Mouse (Mus musculus) ES-Bruce4 (cell line): ENCODE data around the gene Ankrd42. TPM values are rescaled to one million over a fixed set of nuclear protein-coding genes. Genes with fewer than 3 reads are reported as not detected.

ENCODE experiments used
- H3K27ac ChIP-seq: 2 replicates; pipeline ENCODE4 v1.5.1; 2012; ENCODE audit warnings: low read length, inconsistent platforms; ENCODE audit not compliant: insufficient read depth
- H3K27me3 ChIP-seq: 2 replicates; pipeline ENCODE4 v1.6.1; 2012; ENCODE audit warnings: mild to moderate bottlenecking, low read length, inconsistent platforms; ENCODE audit not compliant: control insufficient read depth, poor library complexity, insufficient read depth, severe bottlenecking
- H3K36me3 ChIP-seq: 2 replicates; pipeline ENCODE4 v1.6.1; 2012; ENCODE audit warnings: inconsistent platforms, mild to moderate bottlenecking, low read length, moderate library complexity; ENCODE audit not compliant: control insufficient read depth, poor library complexity, insufficient read depth, severe bottlenecking
- H3K4me1 ChIP-seq: one replicate; pipeline ENCODE4 v1.8.1; 2011; ENCODE audit warnings: low read length; ENCODE audit not compliant: control insufficient read depth, insufficient read depth
- H3K4me3 ChIP-seq: 2 replicates; pipeline ENCODE4 v1.5.1; 2011; ENCODE audit warnings: low read depth, mild to moderate bottlenecking, low read length
- H3K9ac ChIP-seq: 2 replicates; pipeline ENCODE4 v1.6.1; 2012; ENCODE audit warnings: low read depth, mild to moderate bottlenecking, inconsistent platforms; ENCODE audit not compliant: poor library complexity, severe bottlenecking
- H3K9me3 ChIP-seq: replicated peaks from 2 replicates; pipeline ENCODE4 v1.6.1; 2012; ENCODE audit warnings: mild to moderate bottlenecking, low read length, inconsistent platforms; ENCODE audit not compliant: control insufficient read depth, poor library complexity, insufficient read depth, severe bottlenecking
- CTCF ChIP-seq: IDR thresholded peaks from one replicate; pipeline ENCODE4 v1.8.1; 2011; ENCODE audit warnings: low read depth, low read length
- EP300 ChIP-seq: IDR thresholded peaks from 2 replicates; pipeline ENCODE4 v1.6.1; 2011; ENCODE audit warnings: low read depth, low read length; ENCODE audit not compliant: insufficient read depth
- POLR2A ChIP-seq: IDR thresholded peaks from one replicate; pipeline ENCODE4 v1.8.1; 2011; ENCODE audit warnings: low read length; ENCODE audit not compliant: insufficient read depth
- polyA plus RNA-seq: library from polyadenylated mRNA; stranded (reverse); fragments of >200 nt; gene quantifications from 2 replicates; pipeline ENCODE4 v1.2.4, GENCODE M21; 2011; ENCODE audit warnings: low read depth; ENCODE audit not compliant: missing spikeins, insufficient read depth, insufficient read length

The Ankrd42 gene
- polyA plus RNA-seq, 1 experiment: 2.1 TPM

GRCm38 (mm10) chr7:92666274-92666820 lies 29.4 kb upstream of the Ankrd42 start:
- Histone ChIP-seq H3K9ac (peak overlapping the region; percentile 57; the same call in 1 of the 2 replicates), H3K27me3 (no peaks in the 10 kb centered on the region), H3K36me3 (peaks cover 29% of the 10 kb centered on the region), H3K4me1 (peaks cover 1% of the 10 kb centered on the region), H3K27ac (no peak overlapping the region), H3K9me3 (no peaks in the 10 kb centered on the region), H3K4me3 (peak overlapping the region; percentile 6; the same call in 1 of the 2 replicates)
- no peak for TF ChIP-seq CTCF
- TF ChIP-seq POLR2A: no peak
- no peak for TF ChIP-seq EP300

- no peaks in the 10 kb centered on the region for H3K4me1 ChIP-seq
- no peaks in the 10 kb centered on the region for H3K9me3 ChIP-seq
- H3K9ac ChIP-seq: no peak overlapping the region
- H3K36me3 ChIP-seq: peaks cover 68% of the 10 kb centered on the region
- no peak overlapping the region for H3K27ac ChIP-seq
- TF ChIP-seq EP300: no peak
- TF ChIP-seq CTCF: no peak
- no peak for TF ChIP-seq POLR2A
- no peak overlapping the region for H3K4me3 ChIP-seq
- H3K27me3 ChIP-seq: no peaks in the 10 kb centered on the region
Observed at GRCm38 (mm10) chr7:92658050-92658449, 21.1 kb upstream of the Ankrd42 start.

- Histone ChIP-seq H3K9ac (no peak overlapping the region), H3K36me3 (peaks cover 65% of the 10 kb centered on the region), H3K9me3 (no peaks in the 10 kb centered on the region), H3K4me1 (no peaks in the 10 kb centered on the region), H3K27me3 (no peaks in the 10 kb centered on the region), H3K4me3 (no peak overlapping the region), H3K27ac (no peak overlapping the region)
- TF ChIP-seq POLR2A: no peak
- no peak for TF ChIP-seq CTCF
- TF ChIP-seq EP300: no peak
Observed at GRCm38 (mm10) chr7:92656386-92656785, 19.4 kb upstream of the Ankrd42 start.

- Histone ChIP-seq H3K27me3 (no peaks in the 10 kb centered on the region), H3K9ac (no peak overlapping the region), H3K9me3 (no peaks in the 10 kb centered on the region), H3K4me1 (no peaks in the 10 kb centered on the region), H3K36me3 (peaks cover 45% of the 10 kb centered on the region), H3K27ac (no peak overlapping the region), H3K4me3 (no peak overlapping the region)
- no peak for TF ChIP-seq POLR2A
- no peak for TF ChIP-seq EP300
- TF ChIP-seq CTCF: no peak
Observed at GRCm38 (mm10) chr7:92653329-92653728, 16.4 kb upstream of the Ankrd42 start.

GRCm38 (mm10) chr7:92647790-92648189 lies 10.8 kb upstream of the Ankrd42 start:
- Histone ChIP-seq H3K27ac (no peak overlapping the region), H3K4me3 (no peak overlapping the region), H3K4me1 (no peaks in the 10 kb centered on the region), H3K36me3 (peaks cover 44% of the 10 kb centered on the region), H3K9ac (no peak overlapping the region), H3K9me3 (no peaks in the 10 kb centered on the region), H3K27me3 (no peaks in the 10 kb centered on the region)
- TF ChIP-seq CTCF: no peak
- TF ChIP-seq POLR2A: no peak
- no peak for TF ChIP-seq EP300

- H3K27ac ChIP-seq: no peak overlapping the region
- H3K9me3 ChIP-seq: no peaks in the 10 kb centered on the region
- no peaks in the 10 kb centered on the region for H3K27me3 ChIP-seq
- H3K36me3 ChIP-seq: peaks cover 34% of the 10 kb centered on the region
- TF ChIP-seq EP300 (no peak), CTCF (no peak), POLR2A (no peak)
- H3K4me3 ChIP-seq: no peak overlapping the region
- H3K4me1 ChIP-seq: no peaks in the 10 kb centered on the region
- no peak overlapping the region for H3K9ac ChIP-seq
Observed at GRCm38 (mm10) chr7:92642358-92642757, 5.4 kb upstream of the Ankrd42 start.
